Comparison of ENCODE assay signal across 29 mouse cellular contexts in the genomic region with DNA sequence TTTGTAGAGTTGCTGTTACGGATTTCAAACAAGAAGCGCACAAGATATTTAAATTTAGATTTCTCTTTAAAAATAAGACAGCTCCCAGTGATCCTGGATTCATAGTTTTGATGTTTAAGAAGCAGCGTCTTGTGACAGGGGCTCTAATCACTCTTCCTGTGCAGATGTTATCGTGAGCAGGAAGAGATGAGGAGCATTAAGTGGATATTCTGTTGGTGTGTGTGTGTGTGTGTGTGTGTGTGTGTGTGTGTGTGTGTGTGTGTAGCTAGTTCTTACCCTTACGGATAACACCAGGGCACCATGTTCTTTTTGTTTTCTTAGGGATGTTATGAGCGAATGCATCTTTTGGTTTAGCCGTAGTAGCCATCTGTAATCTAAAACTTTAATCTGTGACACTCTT. TPM values are rescaled to one million over a fixed set of nuclear protein-coding genes. Genes with fewer than 3 reads are reported as not detected.
DNase-seq lines count a peak whose midpoint lies in the region; ATAC-seq and TF ChIP-seq lines count a peak whose summit lies in the region.
"Had no signal": no experiment of that assay in that cellular context is flagged by ENCODE, and none has a peak within 500 bp of the region (broad histone marks: within the 10 kb centered on the region; RNA-seq: fewer than 3 reads in every experiment).

No protein-coding gene starts in this region.

- H3K9me3 ChIP-seq in forebrain, embryonic 11.5 days (ENCODE audit: control insufficient read depth, low read length), result no peaks in the 10 kb centered on the region
- H3K9me3 ChIP-seq in forebrain, embryonic 15.5 days, result no peaks in the 10 kb centered on the region
- H3K9me3 ChIP-seq in hindbrain, embryonic 11.5 days (ENCODE audit: control insufficient read depth, low read length), result no peaks in the 10 kb centered on the region
- no peaks in the 10 kb centered on the region for H3K9me3 ChIP-seq in hindbrain, embryonic 13.5 days
- no peaks in the 10 kb centered on the region for H3K9me3 ChIP-seq in midbrain, embryonic 12.5 days
- no peaks in the 10 kb centered on the region for H3K9me3 ChIP-seq in midbrain, embryonic 13.5 days
- H3K9me3 ChIP-seq in embryonic facial prominence, embryonic 10.5 days, result no peaks in the 10 kb centered on the region
- H3K9me3 ChIP-seq in stomach, postnatal 0 days (ENCODE audit: control insufficient read depth, low read length), result no peaks in the 10 kb centered on the region
- H3K9me3 ChIP-seq: embryonic facial prominence, embryonic 12.5 days; G1E; hindbrain, embryonic 15.5 days; limb, embryonic 12.5 days; liver, embryonic 15.5 days; lung, embryonic 15.5 days; midbrain, embryonic 15.5 days; neural tube, embryonic 13.5 days had no signal

- H3K9ac ChIP-seq in forebrain, embryonic 11.5 days (ENCODE audit: low read length), result no peak overlapping the region
- no peak overlapping the region for H3K9ac ChIP-seq in forebrain, embryonic 15.5 days (replicated peaks)
- no peak overlapping the region for H3K9ac ChIP-seq in hindbrain, embryonic 11.5 days (ENCODE audit: low read depth, low read length)
- H3K9ac ChIP-seq in hindbrain, embryonic 13.5 days, result no peak overlapping the region
- no peak overlapping the region for H3K9ac ChIP-seq in midbrain, embryonic 12.5 days (replicated peaks)
- no peak overlapping the region for H3K9ac ChIP-seq in midbrain, embryonic 13.5 days (replicated peaks)
- H3K9ac ChIP-seq in stomach, postnatal 0 days (ENCODE audit: low read length), result no peak overlapping the region
- H3K9ac ChIP-seq: embryonic facial prominence, embryonic 12.5 days; heart, embryonic 13.5 days; hindbrain, embryonic 15.5 days; limb, embryonic 12.5 days; liver, embryonic 15.5 days; lung, embryonic 15.5 days; midbrain, embryonic 15.5 days; neural tube, embryonic 13.5 days had no signal

- peak overlapping the region; percentile 43; the same call in 1 of the 2 replicates for H3K27ac ChIP-seq in forebrain, embryonic 11.5 days (ENCODE audit: low read depth, low read length)
- H3K27ac ChIP-seq in forebrain, embryonic 15.5 days (replicated peaks), result no peak overlapping the region
- 0 out of 2 replicates have a peak overlapping the region, but pooled peaks have one; percentile 7 for H3K27ac ChIP-seq in hindbrain, embryonic 11.5 days (ENCODE audit: low read depth, low read length)
- no peak overlapping the region for H3K27ac ChIP-seq in hindbrain, embryonic 13.5 days
- no peak overlapping the region for H3K27ac ChIP-seq in midbrain, embryonic 12.5 days (replicated peaks)
- no peak overlapping the region for H3K27ac ChIP-seq in midbrain, embryonic 13.5 days
- peak overlapping the region; percentile 70 for H3K27ac ChIP-seq in embryonic facial prominence, embryonic 10.5 days (replicated peaks)
- no peak overlapping the region for H3K27ac ChIP-seq in stomach, postnatal 0 days (replicated peaks)
- H3K27ac ChIP-seq: embryonic facial prominence, embryonic 12.5 days; gastrocnemius, adult 2 months; hindbrain, embryonic 15.5 days; limb, embryonic 12.5 days; liver, embryonic 15.5 days; lung, embryonic 15.5 days; midbrain, embryonic 15.5 days; neural tube, embryonic 13.5 days had no signal

- no peak for DNase-seq in forebrain, embryonic 11.5 days (ENCODE audit: low spot score)
- peak; percentile 34 for DNase-seq in hindbrain, embryonic 11.5 days (ENCODE audit: low spot score)
- no peak for DNase-seq in embryonic facial prominence, embryonic 10.5 days (ENCODE audit: low spot score)
- DNase-seq in stomach, postnatal 0 days (ENCODE audit: low spot score), result no peak
- DNase-seq: cerebellum, adult 2 months; cerebellum, postnatal 14 days; gastrocnemius, adult 2 months; gastrocnemius, postnatal 36 days; heart, postnatal 14 days; layer of hippocampus, postnatal 36 days; right cerebral cortex, postnatal 4 days; thymus, adult 2 months; thymus, postnatal 36 days had no signal

- H3K36me3 ChIP-seq in forebrain, embryonic 11.5 days (ENCODE audit: control insufficient read depth, insufficient read depth, low read length), result no peaks in the 10 kb centered on the region
- H3K36me3 ChIP-seq in forebrain, embryonic 15.5 days, result no peaks in the 10 kb centered on the region
- H3K36me3 ChIP-seq in hindbrain, embryonic 11.5 days (ENCODE audit: control insufficient read depth, insufficient read depth, low read length), result no peaks in the 10 kb centered on the region
- H3K36me3 ChIP-seq in hindbrain, embryonic 13.5 days, result no peaks in the 10 kb centered on the region
- H3K36me3 ChIP-seq in midbrain, embryonic 12.5 days, result 0 out of 2 replicates have a peak, but pooled peaks cover 3% of the 10 kb centered on the region
- no peaks in the 10 kb centered on the region for H3K36me3 ChIP-seq in midbrain, embryonic 13.5 days
- peaks cover 52% of the 10 kb centered on the region for H3K36me3 ChIP-seq in embryonic facial prominence, embryonic 10.5 days (replicated peaks)
- H3K36me3 ChIP-seq in stomach, postnatal 0 days (ENCODE audit: control insufficient read depth, insufficient read depth, low read length), result no peaks in the 10 kb centered on the region
- H3K36me3 ChIP-seq: embryonic facial prominence, embryonic 12.5 days; G1E; hindbrain, embryonic 15.5 days; limb, embryonic 12.5 days; liver, embryonic 15.5 days; lung, embryonic 15.5 days; midbrain, embryonic 15.5 days; neural tube, embryonic 13.5 days had no signal

- H3K4me1 ChIP-seq in forebrain, embryonic 11.5 days (replicated peaks; ENCODE audit: control insufficient read depth, insufficient read depth, low read length), result peaks cover 16% of the 10 kb centered on the region; the same call in 1 of the 2 replicates
- peaks cover 15% of the 10 kb centered on the region for H3K4me1 ChIP-seq in forebrain, embryonic 15.5 days
- H3K4me1 ChIP-seq in hindbrain, embryonic 11.5 days (replicated peaks; ENCODE audit: control insufficient read depth, insufficient read depth, low read length), result peaks cover 6% of the 10 kb centered on the region; the same call in 1 of the 2 replicates
- peaks cover 7% of the 10 kb centered on the region for H3K4me1 ChIP-seq in hindbrain, embryonic 13.5 days (replicated peaks)
- H3K4me1 ChIP-seq in midbrain, embryonic 12.5 days, result peaks cover 40% of the 10 kb centered on the region
- peaks cover 15% of the 10 kb centered on the region for H3K4me1 ChIP-seq in midbrain, embryonic 13.5 days (replicated peaks)
- peaks cover 70% of the 10 kb centered on the region for H3K4me1 ChIP-seq in embryonic facial prominence, embryonic 10.5 days
- no peaks in the 10 kb centered on the region for H3K4me1 ChIP-seq in stomach, postnatal 0 days (replicated peaks; ENCODE audit: control insufficient read depth, insufficient read depth)

- no peaks in the 10 kb centered on the region for H3K27me3 ChIP-seq in forebrain, embryonic 11.5 days (ENCODE audit: control insufficient read depth, insufficient read depth, low read length)
- peaks cover 27% of the 10 kb centered on the region; the same call in 1 of the 2 replicates for H3K27me3 ChIP-seq in forebrain, embryonic 15.5 days
- H3K27me3 ChIP-seq in hindbrain, embryonic 11.5 days (ENCODE audit: control insufficient read depth, insufficient read depth, low read length), result no peaks in the 10 kb centered on the region
- peaks cover 16% of the 10 kb centered on the region for H3K27me3 ChIP-seq in hindbrain, embryonic 13.5 days
- H3K27me3 ChIP-seq in midbrain, embryonic 12.5 days, result peaks cover 7% of the 10 kb centered on the region; the same call in 1 of the 2 replicates
- H3K27me3 ChIP-seq in midbrain, embryonic 13.5 days, result peaks cover 20% of the 10 kb centered on the region
- H3K27me3 ChIP-seq in embryonic facial prominence, embryonic 10.5 days (replicated peaks; ENCODE audit: low read depth, poor library complexity, severe bottlenecking), result no peaks in the 10 kb centered on the region
- no peaks in the 10 kb centered on the region for H3K27me3 ChIP-seq in stomach, postnatal 0 days (ENCODE audit: control insufficient read depth, insufficient read depth, low read length)
- H3K27me3 ChIP-seq: heart, embryonic 13.5 days had no signal

- ATAC-seq in forebrain, embryonic 11.5 days (replicated peaks; ENCODE audit: low FRiP score), result no peak
- ATAC-seq in forebrain, embryonic 15.5 days (replicated peaks), result no peak
- ATAC-seq in hindbrain, embryonic 11.5 days (ENCODE audit: low FRiP score), result no peak
- ATAC-seq in hindbrain, embryonic 13.5 days (ENCODE audit: low FRiP score), result no peak
- ATAC-seq in midbrain, embryonic 12.5 days (ENCODE audit: low FRiP score, low read depth), result no peak
- no peak for ATAC-seq in midbrain, embryonic 13.5 days
- ATAC-seq in stomach, postnatal 0 days (ENCODE audit: low FRiP score, low TSS enrichment), result no peak
- ATAC-seq: CD4-positive, CD25-positive, alpha-beta regulatory T cell, adult 4 months; forebrain, embryonic 14.5 days; inflammation-experienced regulatory T-cells, adult 6 months; midbrain, embryonic 15.5 days had no signal

- no peak for TF ChIP-seq CTCF in stomach, postnatal 0 days (IDR thresholded peaks at IDR 0.05; ENCODE audit: low read depth)

- H3K4me2 ChIP-seq in forebrain, embryonic 11.5 days (ENCODE audit: low read depth, low read length, severe bottlenecking), result peak overlapping the region; percentile 42; the same call in 1 of the 2 replicates
- no peak overlapping the region for H3K4me2 ChIP-seq in forebrain, embryonic 15.5 days (replicated peaks)
- no peak overlapping the region; the same call in 1 of the 2 replicates for H3K4me2 ChIP-seq in hindbrain, embryonic 11.5 days (replicated peaks; ENCODE audit: low read depth, low read length)
- no peak overlapping the region for H3K4me2 ChIP-seq in hindbrain, embryonic 13.5 days
- H3K4me2 ChIP-seq in midbrain, embryonic 12.5 days (replicated peaks), result peak overlapping the region; percentile 17; the same call in 1 of the 2 replicates
- H3K4me2 ChIP-seq in midbrain, embryonic 13.5 days (replicated peaks), result no peak overlapping the region
- H3K4me2 ChIP-seq in stomach, postnatal 0 days (replicated peaks; ENCODE audit: low read depth), result no peak overlapping the region
- H3K4me2 ChIP-seq: limb, embryonic 12.5 days; liver, embryonic 15.5 days; midbrain, embryonic 15.5 days had no signal

- TF ChIP-seq EP300 in stomach, postnatal 0 days (optimal IDR thresholded peaks at IDR 0.05), result no peak

- WGBS in forebrain, embryonic 11.5 days, result 27% methylated on average over 7 of the region's 7 CpGs
- 48% methylated on average over 7 of the region's 7 CpGs for WGBS in forebrain, embryonic 15.5 days
- 23% methylated on average over 7 of the region's 7 CpGs for WGBS in hindbrain, embryonic 11.5 days
- WGBS in hindbrain, embryonic 13.5 days, result 25% methylated on average over 7 of the region's 7 CpGs
- WGBS in midbrain, embryonic 12.5 days, result 21% methylated on average over 7 of the region's 7 CpGs
- WGBS in midbrain, embryonic 13.5 days, result 29% methylated on average over 7 of the region's 7 CpGs
- WGBS in embryonic facial prominence, embryonic 10.5 days, result 27% methylated on average over 7 of the region's 7 CpGs
- WGBS in stomach, postnatal 0 days, result 81% methylated on average over 7 of the region's 7 CpGs

- no peak overlapping the region for H3K4me3 ChIP-seq in forebrain, embryonic 11.5 days (ENCODE audit: low read depth, low read length)
- no peak overlapping the region for H3K4me3 ChIP-seq in forebrain, embryonic 15.5 days
- no peak overlapping the region for H3K4me3 ChIP-seq in hindbrain, embryonic 11.5 days (ENCODE audit: low read depth, low read length)
- no peak overlapping the region for H3K4me3 ChIP-seq in hindbrain, embryonic 13.5 days
- no peak overlapping the region for H3K4me3 ChIP-seq in midbrain, embryonic 12.5 days
- H3K4me3 ChIP-seq in midbrain, embryonic 13.5 days (replicated peaks), result no peak overlapping the region
- peak overlapping the region; percentile 43 for H3K4me3 ChIP-seq in embryonic facial prominence, embryonic 10.5 days
- no peak overlapping the region for H3K4me3 ChIP-seq in stomach, postnatal 0 days (ENCODE audit: low read depth, low read length)
- H3K4me3 ChIP-seq: embryonic facial prominence, embryonic 12.5 days; gastrocnemius, adult 2 months; hindbrain, embryonic 15.5 days; limb, embryonic 12.5 days; liver, embryonic 15.5 days; lung, embryonic 15.5 days; midbrain, embryonic 15.5 days; neural tube, embryonic 13.5 days had no signal

RNA-seq across cellular contexts. Expression of a gene that starts 5.4 kb away (rescaled TPM):
- polyA plus RNA-seq in forebrain, embryonic 11.5 days (2014; fragmentation: Nextera tagmentation; extraction: Ambion mirVana), result 3.4 and 3.6 TPM in 2 replicates
- polyA plus RNA-seq in forebrain, embryonic 15.5 days (2015; fragmentation: Nextera tagmentation; extraction: Ambion mirVana), result 0.20 and 0.46 TPM in 2 replicates
- polyA plus RNA-seq in hindbrain, embryonic 11.5 days (2014; fragmentation: Nextera tagmentation; extraction: Ambion mirVana), result 4.7 and 5.4 TPM in 2 replicates
- polyA plus RNA-seq in hindbrain, embryonic 13.5 days (2015; fragmentation: Nextera tagmentation; extraction: Ambion mirVana), result 0.72 and 0.74 TPM in 2 replicates
- 2.3 and 2.6 TPM in 2 replicates for polyA plus RNA-seq in midbrain, embryonic 12.5 days (2016; fragmentation: Nextera tagmentation; extraction: Ambion mirVana)
- 0.63 and 0.77 TPM in 2 replicates for polyA plus RNA-seq in midbrain, embryonic 13.5 days (2015; fragmentation: Nextera tagmentation; extraction: Ambion mirVana)
- 9.5 and 15.1 TPM in 2 replicates for polyA plus RNA-seq in embryonic facial prominence, embryonic 10.5 days (2016; fragmentation: Nextera tagmentation; extraction: Ambion mirVana)
- polyA plus RNA-seq in stomach, postnatal 0 days (2015; fragmentation: Nextera tagmentation; extraction: Ambion mirVana), result 0.06 TPM in 2 replicates
- polyA plus RNA-seq: G1E had no signal

Comparison
In these comparisons a context has a peak if more than half of its experiments do, and no peak if none do; other contexts are left out.
1. H3K27ac ChIP-seq: peak in forebrain, embryonic 11.5 days (single experiment), hindbrain, embryonic 11.5 days (single experiment) and embryonic facial prominence, embryonic 10.5 days (single experiment); none in forebrain, embryonic 15.5 days (single experiment), hindbrain, embryonic 13.5 days (single experiment), midbrain, embryonic 12.5 days (single experiment), midbrain, embryonic 13.5 days (single experiment) and stomach, postnatal 0 days (single experiment).
2. H3K4me2 ChIP-seq: peak in forebrain, embryonic 11.5 days (single experiment) and midbrain, embryonic 12.5 days (single experiment); none in forebrain, embryonic 15.5 days (single experiment), hindbrain, embryonic 11.5 days (single experiment), hindbrain, embryonic 13.5 days (single experiment), midbrain, embryonic 13.5 days (single experiment) and stomach, postnatal 0 days (single experiment).